Mouse (Mus musculus): ENCODE data around the gene Adamts7. TPM values are rescaled to one million over a fixed set of nuclear protein-coding genes. Genes with fewer than 3 reads are reported as not detected.

Gene Adamts7
- polyA plus RNA-seq, 1 experiment from 2014 or later, result 7.9 TPM

GRCm38 (mm10) chr9:90242291-90242690, 79.4 kb downstream of the Adamts7 start:
- H3K9me3 ChIP-seq, result no peaks in the 10 kb centered on the region
- H3K4me1 ChIP-seq (replicated peaks), result no peaks in the 10 kb centered on the region
- WGBS, result 71% methylated on average over 6 of the region's 6 CpGs
- H3K4me3 ChIP-seq, result no peak overlapping the region
- H3K9ac ChIP-seq, result no peak overlapping the region
- no peaks in the 10 kb centered on the region for H3K27me3 ChIP-seq
- 0 out of 2 replicates have a peak, but pooled peaks cover 9% of the 10 kb centered on the region for H3K36me3 ChIP-seq
- ATAC-seq (ENCODE audit: low FRiP score, low read depth), result no peak
- no peak overlapping the region for H3K27ac ChIP-seq (replicated peaks)
- H3K4me2 ChIP-seq, result no peak overlapping the region

- H3K4me3 ChIP-seq, result no peak overlapping the region
- no peak for ATAC-seq (ENCODE audit: low FRiP score, low read depth)
- no peaks in the 10 kb centered on the region for H3K27me3 ChIP-seq
- H3K4me1 ChIP-seq (replicated peaks), result no peaks in the 10 kb centered on the region
- H3K9ac ChIP-seq, result no peak overlapping the region
- H3K9me3 ChIP-seq, result no peaks in the 10 kb centered on the region
- no peak overlapping the region for H3K27ac ChIP-seq (replicated peaks)
- WGBS, result 85% methylated on average over 7 of the region's 7 CpGs
- H3K4me2 ChIP-seq, result no peak overlapping the region
- 0 out of 2 replicates have a peak, but pooled peaks cover 9% of the 10 kb centered on the region for H3K36me3 ChIP-seq
These were observed 80.0 kb downstream of the Adamts7 start for GRCm38 (mm10) chr9:90242855-90243254.

GRCm38 (mm10) chr9:90244301-90245151, 81.7 kb downstream of the Adamts7 start:
- H3K27me3 ChIP-seq, result no peaks in the 10 kb centered on the region
- H3K4me1 ChIP-seq (replicated peaks), result no peaks in the 10 kb centered on the region
- no peak overlapping the region for H3K4me3 ChIP-seq
- no peaks in the 10 kb centered on the region for H3K9me3 ChIP-seq
- ATAC-seq (ENCODE audit: low FRiP score, low read depth), result no peak
- no peak overlapping the region for H3K27ac ChIP-seq (replicated peaks)
- no peak overlapping the region for H3K9ac ChIP-seq
- no peak overlapping the region for H3K4me2 ChIP-seq
- WGBS, result 92% methylated on average over 15 of the region's 15 CpGs
- H3K36me3 ChIP-seq, result 0 out of 2 replicates have a peak, but pooled peaks cover 5% of the 10 kb centered on the region

GRCm38 (mm10) chr9:90245206-90245605, 82.3 kb downstream of the Adamts7 start:
- H3K27me3 ChIP-seq, result no peaks in the 10 kb centered on the region
- H3K36me3 ChIP-seq, result no peaks in the 10 kb centered on the region
- H3K4me1 ChIP-seq (replicated peaks), result no peaks in the 10 kb centered on the region
- 93% methylated on average over 6 of the region's 6 CpGs for WGBS
- no peak overlapping the region for H3K4me3 ChIP-seq
- no peak overlapping the region for H3K4me2 ChIP-seq
- H3K27ac ChIP-seq (replicated peaks), result no peak overlapping the region
- no peak overlapping the region for H3K9ac ChIP-seq
- ATAC-seq (ENCODE audit: low FRiP score, low read depth), result no peak
- H3K9me3 ChIP-seq, result no peaks in the 10 kb centered on the region

DNA sequence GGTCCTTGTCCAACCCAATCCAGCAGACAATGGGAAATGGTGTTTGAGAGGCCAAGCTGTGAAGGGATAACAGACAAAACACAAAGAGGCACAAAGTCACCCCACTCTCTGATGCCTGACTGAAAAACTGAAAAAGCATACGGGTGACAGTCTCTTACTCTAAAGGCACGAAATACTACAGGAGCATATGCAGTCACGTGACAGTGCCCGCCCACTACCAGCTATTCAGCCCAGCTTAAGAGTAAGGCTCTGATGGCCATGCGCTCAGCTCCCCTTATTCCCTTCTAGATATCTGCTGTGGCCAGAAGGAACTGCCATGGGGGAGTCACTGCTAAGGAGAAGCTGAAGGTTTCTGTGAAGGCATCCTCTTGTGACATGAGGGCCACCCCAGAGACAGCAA, 82.9 kb downstream of the Adamts7 start:
- no peak for ATAC-seq (ENCODE audit: low FRiP score, low read depth)
- no peak overlapping the region for H3K9ac ChIP-seq

DNA sequence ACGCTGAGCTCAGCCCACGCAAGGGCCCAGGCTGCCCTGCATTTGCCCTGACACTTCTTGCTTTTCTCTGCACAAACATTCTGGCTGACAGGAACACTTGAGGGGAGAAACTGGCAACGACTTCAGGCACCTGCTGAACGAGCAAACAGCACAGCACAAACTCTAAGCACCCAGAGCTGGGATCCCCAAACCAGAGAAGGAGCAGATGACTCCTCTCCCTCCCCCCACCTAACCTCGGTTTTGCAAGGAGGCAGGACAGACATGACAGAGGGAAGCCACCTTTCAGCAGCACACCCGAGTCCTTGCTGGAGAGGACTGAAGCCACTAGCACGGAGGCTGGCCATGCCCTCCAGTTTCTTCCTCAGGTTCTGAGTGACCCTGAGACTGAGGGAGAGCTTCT, 84.4 kb downstream of the Adamts7 start:
- no peak overlapping the region for H3K4me2 ChIP-seq
- H3K36me3 ChIP-seq, result no peaks in the 10 kb centered on the region
- H3K27me3 ChIP-seq, result no peaks in the 10 kb centered on the region
- WGBS, result 78% methylated on average over 7 of the region's 7 CpGs
- H3K9ac ChIP-seq, result no peak overlapping the region
- no peak for ATAC-seq (ENCODE audit: low FRiP score, low read depth)
- no peaks in the 10 kb centered on the region for H3K9me3 ChIP-seq
- H3K4me1 ChIP-seq (replicated peaks), result no peaks in the 10 kb centered on the region
- no peak overlapping the region for H3K4me3 ChIP-seq
- H3K27ac ChIP-seq (replicated peaks), result no peak overlapping the region

More for the DNA sequence above, 82.9 kb downstream of the Adamts7 start:
- H3K4me3 ChIP-seq, result no peak overlapping the region
- no peaks in the 10 kb centered on the region for H3K4me1 ChIP-seq (replicated peaks)
- H3K36me3 ChIP-seq, result no peaks in the 10 kb centered on the region
- no peaks in the 10 kb centered on the region for H3K9me3 ChIP-seq
- no peaks in the 10 kb centered on the region for H3K27me3 ChIP-seq
- WGBS, result 96% methylated on average over 5 of the region's 5 CpGs
- no peak overlapping the region for H3K27ac ChIP-seq (replicated peaks)
- H3K4me2 ChIP-seq, result no peak overlapping the region

DNA sequence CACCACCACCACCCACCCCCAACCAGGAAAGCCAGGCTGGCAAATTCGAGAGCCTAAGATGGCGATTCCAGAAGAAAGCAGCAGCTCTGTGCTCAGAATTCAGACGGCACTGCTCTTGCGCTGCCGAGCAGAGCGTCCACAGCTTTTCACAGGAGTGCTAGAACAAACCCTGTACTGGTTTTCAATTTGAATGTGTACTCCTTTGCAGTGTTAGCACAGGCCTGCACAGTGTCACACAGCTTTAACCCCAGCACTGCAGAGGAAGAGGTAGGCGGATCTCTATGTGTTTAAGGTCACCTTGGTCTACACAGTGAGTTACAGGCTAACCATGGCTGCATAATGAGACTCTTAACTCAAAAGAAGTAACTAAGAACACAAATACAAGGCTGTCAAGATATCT, 85.5 kb downstream of the Adamts7 start:
- Histone ChIP-seq H3K9ac (no peak overlapping the region), H3K27ac (replicated peaks) (no peak overlapping the region), H3K9me3 (no peaks in the 10 kb centered on the region), H3K27me3 (no peaks in the 10 kb centered on the region), H3K4me2 (no peak overlapping the region), H3K4me3 (no peak overlapping the region), H3K4me1 (replicated peaks) (no peaks in the 10 kb centered on the region), H3K36me3 (no peaks in the 10 kb centered on the region)
- ATAC-seq (ENCODE audit: low FRiP score, low read depth), result no peak
- 94% methylated on average over 7 of the region's 7 CpGs for WGBS

GRCm38 (mm10) chr9:90249036-90249435, 86.2 kb downstream of the Adamts7 start:
- Histone ChIP-seq H3K27me3 (no peaks in the 10 kb centered on the region), H3K27ac (replicated peaks) (no peak overlapping the region), H3K9me3 (no peaks in the 10 kb centered on the region), H3K4me2 (no peak overlapping the region), H3K4me1 (replicated peaks) (no peaks in the 10 kb centered on the region), H3K36me3 (no peaks in the 10 kb centered on the region), H3K4me3 (no peak overlapping the region), H3K9ac (no peak overlapping the region)
- no peak for ATAC-seq (ENCODE audit: low FRiP score, low read depth)
- 88% methylated on average over 2 of the region's 2 CpGs for WGBS

DNA sequence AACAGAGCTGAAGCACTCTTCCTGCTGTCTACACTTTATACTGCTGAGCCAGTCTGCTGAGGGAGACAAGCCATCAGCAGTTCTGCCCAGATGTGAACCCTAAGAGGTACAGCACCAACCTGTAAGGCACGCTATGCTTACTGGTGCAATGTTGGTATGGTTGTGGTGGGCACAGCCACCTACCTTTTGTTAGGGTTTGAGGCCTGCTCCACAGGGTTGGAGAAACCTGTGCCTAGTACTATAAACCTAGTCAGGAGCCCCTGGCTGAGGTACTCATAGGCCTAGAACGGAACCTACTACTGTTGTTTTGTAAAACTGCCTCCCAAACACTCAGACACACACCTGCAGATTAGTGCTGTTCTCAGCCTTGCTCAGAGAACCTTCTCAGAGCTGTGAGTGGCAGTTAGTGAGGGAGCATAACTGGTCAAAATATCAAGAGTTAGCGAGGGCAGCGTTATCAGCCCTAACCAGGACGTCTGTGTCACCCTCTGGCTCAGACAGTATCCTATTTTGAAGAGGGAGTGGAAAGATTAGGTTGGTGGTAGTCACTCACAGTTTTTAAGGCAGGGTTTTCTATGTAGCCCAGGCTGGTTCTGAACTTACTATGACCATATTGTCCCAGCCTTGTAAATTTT, 87.4 kb downstream of the Adamts7 start:
- no peak overlapping the region for H3K4me2 ChIP-seq
- 90% methylated on average over 5 of the region's 5 CpGs for WGBS
- no peaks in the 10 kb centered on the region for H3K4me1 ChIP-seq (replicated peaks)
- H3K36me3 ChIP-seq, result no peaks in the 10 kb centered on the region
- H3K9me3 ChIP-seq, result no peaks in the 10 kb centered on the region
- H3K27me3 ChIP-seq, result no peaks in the 10 kb centered on the region
- H3K27ac ChIP-seq (replicated peaks), result no peak overlapping the region
- no peak overlapping the region for H3K4me3 ChIP-seq
- no peak for ATAC-seq (ENCODE audit: low FRiP score, low read depth)
- H3K9ac ChIP-seq, result no peak overlapping the region

DNA sequence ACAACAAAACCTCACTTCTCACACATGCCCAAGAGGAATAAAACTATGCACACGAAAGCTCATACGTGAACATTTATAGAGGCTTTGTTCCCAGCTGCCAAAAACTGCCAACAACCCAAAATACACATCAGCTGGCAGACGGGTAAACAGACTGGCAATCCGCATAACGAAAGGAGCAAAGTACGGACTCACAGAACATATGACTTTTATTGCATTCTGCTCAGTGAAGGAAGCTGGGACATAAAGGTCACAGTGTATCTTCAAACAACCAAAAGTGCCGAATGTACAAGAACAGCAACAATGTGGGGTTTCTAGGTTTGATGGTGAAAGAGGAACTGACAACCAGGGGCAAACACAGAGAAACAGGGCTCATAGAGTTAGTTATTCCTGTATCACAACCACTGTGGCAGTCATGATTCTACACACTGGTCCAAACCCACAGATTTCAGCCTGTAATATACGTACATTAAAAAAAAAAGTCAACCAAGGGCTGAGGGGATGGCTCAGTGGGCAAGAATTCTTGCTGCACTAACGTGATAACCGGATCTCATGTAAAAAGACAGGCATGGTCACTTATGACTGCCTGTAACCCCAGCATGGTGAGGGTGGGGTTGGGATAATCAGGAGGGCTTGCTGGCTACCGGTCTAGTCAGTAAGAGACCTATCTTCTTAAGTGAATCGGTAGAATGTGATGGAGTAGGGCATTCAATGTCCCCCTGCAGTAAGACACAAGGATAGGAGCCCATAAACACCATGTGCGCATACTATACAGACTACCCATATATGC, 88.3 kb downstream of the Adamts7 start:
- no peaks in the 10 kb centered on the region for H3K36me3 ChIP-seq
- no peak overlapping the region for H3K4me3 ChIP-seq
- no peak overlapping the region for H3K27ac ChIP-seq (replicated peaks)
- H3K27me3 ChIP-seq, result no peaks in the 10 kb centered on the region
- ATAC-seq (ENCODE audit: low FRiP score, low read depth), result no peak
- no peak overlapping the region for H3K9ac ChIP-seq
- 0 out of 2 replicates have a peak, but pooled peaks cover 2% of the 10 kb centered on the region for H3K4me1 ChIP-seq (replicated peaks)
- no peaks in the 10 kb centered on the region for H3K9me3 ChIP-seq
- no peak overlapping the region for H3K4me2 ChIP-seq
- WGBS, result 90% methylated on average over 13 of the region's 13 CpGs

- Histone ChIP-seq H3K4me2 (no peak overlapping the region), H3K9ac (no peak overlapping the region), H3K36me3 (no peaks in the 10 kb centered on the region), H3K27me3 (no peaks in the 10 kb centered on the region), H3K27ac (replicated peaks) (no peak overlapping the region), H3K4me1 (replicated peaks) (0 out of 2 replicates have a peak, but pooled peaks cover 3% of the 10 kb centered on the region), H3K4me3 (no peak overlapping the region), H3K9me3 (no peaks in the 10 kb centered on the region)
- ATAC-seq (ENCODE audit: low FRiP score, low read depth), result no peak
- 91% methylated on average over 2 of the region's 2 CpGs for WGBS
These were observed 90.3 kb downstream of the Adamts7 start for GRCm38 (mm10) chr9:90253181-90253580.
